Mouse (Mus musculus) R1 (cell line): ENCODE measurements around the gene Ccnd3.

Source experiments
- DNase-seq: peaks from one replicate; pipeline ENCODE4 v3.0.0-alpha.2; 2018; ENCODE audit warnings: low read depth, low spot score

The Ccnd3 gene

GRCm38 (mm10) chr17:47482401-47482800, 22.4 kb upstream of the Ccnd3 start:
- DNase-seq: peak; percentile 87

GRCm38 (mm10) chr17:47484241-47484921, 20.5 kb upstream of the Ccnd3 start:
- DNase-seq: peak; percentile 93

- DNase-seq: no peak
These were observed 19.9 kb upstream of the Ccnd3 start for GRCm38 (mm10) chr17:47484993-47485392.

GRCm38 (mm10) chr17:47485791-47486190, 19.1 kb upstream of the Ccnd3 start:
- no peak for DNase-seq

- no peak for DNase-seq
These were observed 14.1 kb upstream of the Ccnd3 start for GRCm38 (mm10) chr17:47490791-47491190.

GRCm38 (mm10) chr17:47492731-47493130, 12.1 kb upstream of the Ccnd3 start:
- DNase-seq: no peak

GRCm38 (mm10) chr17:47493653-47494052, 11.2 kb upstream of the Ccnd3 start:
- DNase-seq: no peak

GRCm38 (mm10) chr17:47494132-47494531, 10.7 kb upstream of the Ccnd3 start:
- no peak for DNase-seq

- DNase-seq: peak; percentile 64
These were observed 3.3 kb upstream of the Ccnd3 start for GRCm38 (mm10) chr17:47501531-47501930.

- peak; percentile 99 for DNase-seq
These were observed 2.7 kb upstream of the Ccnd3 start, which contains the start of gene Taf8 for GRCm38 (mm10) chr17:47501946-47502706. Gene Taf8, minus strand, starts transcription at chr17:47502292.

GRCm38 (mm10) chr17:47502707-47503045, 2.2 kb upstream of the Ccnd3 start:
- peak; percentile 88 for DNase-seq

GRCm38 (mm10) chr17:47503689-47504088, 1.2 kb upstream of the Ccnd3 start:
- peak; percentile 91 for DNase-seq

- no peak for DNase-seq
These were observed 623 bp upstream of the Ccnd3 start for GRCm38 (mm10) chr17:47504228-47504627.

GRCm38 (mm10) chr17:47505566-47505965, 715 bp downstream of the Ccnd3 start:
- no peak for DNase-seq

- no peak for DNase-seq
These were observed 1.2 kb downstream of the Ccnd3 start for GRCm38 (mm10) chr17:47506042-47506441.

- no peak for DNase-seq
These were observed 1.8 kb downstream of the Ccnd3 start for GRCm38 (mm10) chr17:47506697-47507096.

GRCm38 (mm10) chr17:47507523-47507922, 2.7 kb downstream of the Ccnd3 start:
- no peak for DNase-seq

GRCm38 (mm10) chr17:47508012-47508608, 3.3 kb downstream of the Ccnd3 start:
- DNase-seq: peak; percentile 98

- peak; percentile 82 for DNase-seq
These were observed 4.3 kb downstream of the Ccnd3 start for GRCm38 (mm10) chr17:47509031-47509705.

GRCm38 (mm10) chr17:47511111-47512020, 6.5 kb downstream of the Ccnd3 start:
- DNase-seq: peak; percentile 100
